Mouse (Mus musculus) stomach, embryonic 14.5 days (tissue): ENCODE data around the gene Nrp1. TPM values are rescaled to one million over a fixed set of nuclear protein-coding genes. Genes with fewer than 3 reads are reported as not detected.

Experiments used
- ATAC-seq: fragments of 200-750 bp; cut with Nextera tagmentation; 2 replicates; pipeline ENCODE4 v1.8.0; 2017; ENCODE audit warnings: low read depth, moderate TSS enrichment; ENCODE audit not compliant: insufficient number of reproducible peaks, insufficient read depth, low FRiP score
- H3K27ac ChIP-seq: fragments of 300-500 bp; sonication (generic); 2 replicates; pipeline ENCODE4 v1.5.1; 2014; ENCODE audit warnings: mild to moderate bottlenecking, low read length, moderate library complexity, mixed read lengths
- H3K27me3 ChIP-seq: fragments of 300-500 bp; sonication (generic); 2 replicates; pipeline ENCODE4 v1.6.1; 2014; ENCODE audit warnings: low read length, control low read depth, mixed read lengths; ENCODE audit not compliant: control insufficient read depth, insufficient read depth
- H3K36me3 ChIP-seq: fragments of 300-500 bp; sonication (generic); 2 replicates; pipeline ENCODE4 v1.6.1; 2014; ENCODE audit warnings: mild to moderate bottlenecking, control low read depth, low read length, moderate library complexity, mixed read lengths; ENCODE audit not compliant: control insufficient read depth, insufficient read depth
- H3K4me1 ChIP-seq: fragments of 300-500 bp; sonication (generic); 2 replicates; pipeline ENCODE4 v1.6.1; 2014; ENCODE audit warnings: low read length, control low read depth, mixed read lengths; ENCODE audit not compliant: control insufficient read depth, insufficient read depth
- H3K4me2 ChIP-seq: fragments of 300-500 bp; sonication (generic); replicated peaks from 2 replicates; pipeline ENCODE4 v1.6.1; 2014; ENCODE audit warnings: low read depth, low read length, control low read depth
- H3K4me3 ChIP-seq: fragments of 300-500 bp; sonication (generic); 2 replicates; pipeline ENCODE4 v1.5.1; 2014; ENCODE audit warnings: low read depth, low read length, control low read depth
- H3K9ac ChIP-seq: fragments of 300-500 bp; sonication (generic); replicated peaks from 2 replicates; pipeline ENCODE4 v1.6.1; 2014; ENCODE audit warnings: low read depth, mild to moderate bottlenecking, control low read depth, low read length, moderate library complexity, mixed read lengths
- H3K9me3 ChIP-seq: fragments of 300-500 bp; sonication (generic); 2 replicates; pipeline ENCODE4 v1.6.1; 2016; ENCODE audit warnings: low read depth, low read length, control low read depth; ENCODE audit not compliant: control insufficient read depth
- WGBS: fragments of 180-500 bp; shearing (Covaris S2); extraction: QIAGEN DNeasy Blood & Tissue Kit; methylation state at CpG from one replicate; pipeline ENCODE4 v1.1.7; 2014; 5-methylcytosine and 5-hydroxymethylcytosine counted together
- polyA plus RNA-seq: library from polyadenylated mRNA; unstranded; fragments of >200 nt; fragmentation: Nextera tagmentation; extraction: Ambion mirVana; gene quantifications from 2 replicates; pipeline ENCODE4 v1.2.1, GENCODE M21; 2014

Nrp1 gene
- polyA plus RNA-seq, 1 experiment from 2014 or later: 62.2 TPM

GRCm38 (mm10) chr8:128516846-128517446, 158.5 kb downstream of the Nrp1 start:
- 90% methylated on average over 3 of the region's 3 CpGs for WGBS
- no peak overlapping the region for H3K27ac ChIP-seq
- H3K4me3 ChIP-seq: no peak overlapping the region
- no peaks in the 10 kb centered on the region for H3K36me3 ChIP-seq
- no peak overlapping the region for H3K9ac ChIP-seq
- H3K27me3 ChIP-seq: no peaks in the 10 kb centered on the region
- H3K9me3 ChIP-seq: no peaks in the 10 kb centered on the region
- no peak for ATAC-seq
- H3K4me2 ChIP-seq: no peak overlapping the region
- no peaks in the 10 kb centered on the region for H3K4me1 ChIP-seq

- no peak overlapping the region for H3K4me3 ChIP-seq
- H3K4me2 ChIP-seq: no peak overlapping the region
- 48% methylated on average over 4 of the region's 4 CpGs for WGBS
- no peaks in the 10 kb centered on the region for H3K36me3 ChIP-seq
- H3K27me3 ChIP-seq: no peaks in the 10 kb centered on the region
- no peaks in the 10 kb centered on the region for H3K9me3 ChIP-seq
- no peak overlapping the region for H3K9ac ChIP-seq
- H3K4me1 ChIP-seq: no peaks in the 10 kb centered on the region
- H3K27ac ChIP-seq: no peak overlapping the region
- ATAC-seq: no peak
Observed at GRCm38 (mm10) chr8:128517546-128518102, 159.2 kb downstream of the Nrp1 start.

GRCm38 (mm10) chr8:128519366-128519765, 161.0 kb downstream of the Nrp1 start:
- Histone ChIP-seq H3K4me1 (no peaks in the 10 kb centered on the region), H3K9me3 (no peaks in the 10 kb centered on the region), H3K4me2 (no peak overlapping the region), H3K4me3 (no peak overlapping the region), H3K27me3 (no peaks in the 10 kb centered on the region), H3K9ac (no peak overlapping the region), H3K36me3 (no peaks in the 10 kb centered on the region), H3K27ac (no peak overlapping the region)
- 73% methylated on average over 1 of the region's 1 CpGs for WGBS
- ATAC-seq: no peak

- no peaks in the 10 kb centered on the region for H3K27me3 ChIP-seq
Observed at GRCm38 (mm10) chr8:128523825-128524224, 165.4 kb downstream of the Nrp1 start.

GRCm38 (mm10) chr8:128525912-128526311, 167.5 kb downstream of the Nrp1 start:
- Histone ChIP-seq H3K4me3 (no peak overlapping the region), H3K27ac (no peak overlapping the region), H3K4me1 (no peaks in the 10 kb centered on the region), H3K9me3 (no peaks in the 10 kb centered on the region), H3K4me2 (no peak overlapping the region), H3K36me3 (no peaks in the 10 kb centered on the region), H3K9ac (no peak overlapping the region), H3K27me3 (no peaks in the 10 kb centered on the region)
- no peak for ATAC-seq
- 70% methylated on average over 1 of the region's 1 CpGs for WGBS

More at GRCm38 (mm10) chr8:128523825-128524224, 165.4 kb downstream of the Nrp1 start:
- WGBS: 65% methylated on average over 7 of the region's 7 CpGs
- no peak overlapping the region for H3K4me2 ChIP-seq
- no peaks in the 10 kb centered on the region for H3K9me3 ChIP-seq
- H3K27ac ChIP-seq: no peak overlapping the region
- no peaks in the 10 kb centered on the region for H3K36me3 ChIP-seq
- ATAC-seq: no peak
- no peak overlapping the region for H3K9ac ChIP-seq
- no peaks in the 10 kb centered on the region for H3K4me1 ChIP-seq
- no peak overlapping the region for H3K4me3 ChIP-seq

- H3K4me1 ChIP-seq: no peaks in the 10 kb centered on the region
- no peak for ATAC-seq
- WGBS: 66% methylated on average over 8 of the region's 8 CpGs
Observed at GRCm38 (mm10) chr8:128528591-128529383, 170.4 kb downstream of the Nrp1 start.

GRCm38 (mm10) chr8:128534442-128534871, 176.1 kb downstream of the Nrp1 start:
- Histone ChIP-seq H3K36me3 (no peaks in the 10 kb centered on the region), H3K27me3 (no peaks in the 10 kb centered on the region), H3K9ac (no peak overlapping the region), H3K4me3 (no peak overlapping the region), H3K4me1 (0 out of 2 replicates have a peak, but pooled peaks cover 3% of the 10 kb centered on the region), H3K27ac (no peak overlapping the region), H3K9me3 (no peaks in the 10 kb centered on the region), H3K4me2 (no peak overlapping the region)
- ATAC-seq: no peak
- 43% methylated on average over 3 of the region's 3 CpGs for WGBS

More at GRCm38 (mm10) chr8:128528591-128529383, 170.4 kb downstream of the Nrp1 start:
- no peaks in the 10 kb centered on the region for H3K36me3 ChIP-seq
- no peak overlapping the region for H3K27ac ChIP-seq
- H3K9me3 ChIP-seq: no peaks in the 10 kb centered on the region
- H3K27me3 ChIP-seq: no peaks in the 10 kb centered on the region
- no peak overlapping the region for H3K4me3 ChIP-seq
- no peak overlapping the region for H3K9ac ChIP-seq
- no peak overlapping the region for H3K4me2 ChIP-seq

GRCm38 (mm10) chr8:128535685-128536084, 177.3 kb downstream of the Nrp1 start:
- Histone ChIP-seq H3K4me2 (no peak overlapping the region), H3K4me3 (no peak overlapping the region), H3K36me3 (no peaks in the 10 kb centered on the region), H3K4me1 (0 out of 2 replicates have a peak, but pooled peaks cover 3% of the 10 kb centered on the region), H3K27me3 (no peaks in the 10 kb centered on the region), H3K27ac (no peak overlapping the region), H3K9me3 (no peaks in the 10 kb centered on the region), H3K9ac (no peak overlapping the region)
- no peak for ATAC-seq
